Mouse (Mus musculus) kidney, adult 11 months (tissue): ENCODE measurements at regions not wholly inside any gene's neighbourhood (a gene's known extent, or its start where the extent isn't known, plus 50 kb on each side); places are given as distances from the start of the nearest gene placed in this dataset.
A peak's percentile ranks its signal among the peaks of the same experiment; 100 is the strongest.

Source experiments
- DNase-seq: peaks from one replicate; pipeline ENCODE4 v3.0.0; 2022

- DNase-seq = no peak
Measured at GRCm38 (mm10) chr17:67503125-67503878, 129.2 kb downstream of the Lrrc30 start.

GRCm38 (mm10) chr17:67502628-67503027, 129.9 kb downstream of the Lrrc30 start:
- no peak for DNase-seq

GRCm38 (mm10) chr17:67499783-67500641, 132.5 kb downstream of the Lrrc30 start:
- DNase-seq = no peak

- no peak for DNase-seq
Measured at GRCm38 (mm10) chr17:67497380-67497779, 135.1 kb downstream of the Lrrc30 start.

GRCm38 (mm10) chr17:67480463-67480862, 126.2 kb upstream of the Ptprm start:
- DNase-seq = no peak

GRCm38 (mm10) chr17:67473137-67473536, 118.9 kb upstream of the Ptprm start:
- peak; percentile 48 for DNase-seq

GRCm38 (mm10) chr17:67458851-67459421, 104.7 kb upstream of the Ptprm start:
- DNase-seq = no peak

GRCm38 (mm10) chr17:67451966-67452365, 97.7 kb upstream of the Ptprm start:
- DNase-seq = no peak

GRCm38 (mm10) chr17:67451081-67451480, 96.8 kb upstream of the Ptprm start:
- DNase-seq = no peak

- DNase-seq = peak; percentile 4
Measured at GRCm38 (mm10) chr17:67450021-67450420, 95.8 kb upstream of the Ptprm start.

GRCm38 (mm10) chr17:67445986-67446385, 91.7 kb upstream of the Ptprm start:
- no peak for DNase-seq

GRCm38 (mm10) chr17:67440961-67441360, 86.7 kb upstream of the Ptprm start:
- no peak for DNase-seq

GRCm38 (mm10) chr17:67419956-67420711, 65.9 kb upstream of the Ptprm start:
- no peak for DNase-seq

- DNase-seq = no peak
Measured at GRCm38 (mm10) chr17:67412546-67413250, 58.4 kb upstream of the Ptprm start.

GRCm38 (mm10) chr17:67409911-67410310, 55.7 kb upstream of the Ptprm start:
- DNase-seq = no peak

GRCm38 (mm10) chr17:67405934-67406333, 51.7 kb upstream of the Ptprm start:
- no peak for DNase-seq
